Mouse (Mus musculus) ES-Bruce4 (cell line): ENCODE results near the gene Tnfsf10. TPM values are rescaled to one million over a fixed set of nuclear protein-coding genes. Genes with fewer than 3 reads are reported as not detected.

Experiments
- H3K27ac ChIP-seq: 2 replicates; pipeline ENCODE4 v1.5.1; 2012; ENCODE audit warnings: low read length, inconsistent platforms; ENCODE audit not compliant: insufficient read depth
- H3K27me3 ChIP-seq: 2 replicates; pipeline ENCODE4 v1.6.1; 2012; ENCODE audit warnings: mild to moderate bottlenecking, low read length, inconsistent platforms; ENCODE audit not compliant: control insufficient read depth, poor library complexity, insufficient read depth, severe bottlenecking
- H3K36me3 ChIP-seq: 2 replicates; pipeline ENCODE4 v1.6.1; 2012; ENCODE audit warnings: inconsistent platforms, mild to moderate bottlenecking, low read length, moderate library complexity; ENCODE audit not compliant: control insufficient read depth, poor library complexity, insufficient read depth, severe bottlenecking
- H3K4me1 ChIP-seq: one replicate; pipeline ENCODE4 v1.8.1; 2011; ENCODE audit warnings: low read length; ENCODE audit not compliant: control insufficient read depth, insufficient read depth
- H3K4me3 ChIP-seq: 2 replicates; pipeline ENCODE4 v1.5.1; 2011; ENCODE audit warnings: low read depth, mild to moderate bottlenecking, low read length
- H3K9ac ChIP-seq: 2 replicates; pipeline ENCODE4 v1.6.1; 2012; ENCODE audit warnings: low read depth, mild to moderate bottlenecking, inconsistent platforms; ENCODE audit not compliant: poor library complexity, severe bottlenecking
- H3K9me3 ChIP-seq: replicated peaks from 2 replicates; pipeline ENCODE4 v1.6.1; 2012; ENCODE audit warnings: mild to moderate bottlenecking, low read length, inconsistent platforms; ENCODE audit not compliant: control insufficient read depth, poor library complexity, insufficient read depth, severe bottlenecking
- CTCF ChIP-seq: IDR thresholded peaks from one replicate; pipeline ENCODE4 v1.8.1; 2011; ENCODE audit warnings: low read depth, low read length
- EP300 ChIP-seq: IDR thresholded peaks from 2 replicates; pipeline ENCODE4 v1.6.1; 2011; ENCODE audit warnings: low read depth, low read length; ENCODE audit not compliant: insufficient read depth
- POLR2A ChIP-seq: IDR thresholded peaks from one replicate; pipeline ENCODE4 v1.8.1; 2011; ENCODE audit warnings: low read length; ENCODE audit not compliant: insufficient read depth
- polyA plus RNA-seq: library from polyadenylated mRNA; stranded (reverse); fragments of >200 nt; gene quantifications from 2 replicates; pipeline ENCODE4 v1.2.4, GENCODE M21; 2011; ENCODE audit warnings: low read depth; ENCODE audit not compliant: missing spikeins, insufficient read depth, insufficient read length

The Tnfsf10 gene
- polyA plus RNA-seq, 1 experiment, result not detected

GRCm38 (mm10) chr3:27293645-27294385 is 23.0 kb upstream of the Tnfsf10 start:
- TF ChIP-seq EP300, result no peak
- no peak for TF ChIP-seq POLR2A
- TF ChIP-seq CTCF, result no peak
- Histone ChIP-seq H3K27ac (no peak overlapping the region), H3K36me3 (no peaks in the 10 kb centered on the region), H3K9ac (no peak overlapping the region), H3K27me3 (no peaks in the 10 kb centered on the region; the same call in 1 of the 2 replicates), H3K4me3 (no peak overlapping the region), H3K4me1 (no peaks in the 10 kb centered on the region), H3K9me3 (no peaks in the 10 kb centered on the region)

GRCm38 (mm10) chr3:27300451-27300850 is 16.4 kb upstream of the Tnfsf10 start:
- Histone ChIP-seq H3K27ac (no peak overlapping the region), H3K27me3 (no peaks in the 10 kb centered on the region; the same call in 1 of the 2 replicates), H3K4me3 (no peak overlapping the region), H3K9me3 (no peaks in the 10 kb centered on the region), H3K4me1 (no peaks in the 10 kb centered on the region), H3K9ac (no peak overlapping the region), H3K36me3 (no peaks in the 10 kb centered on the region)
- TF ChIP-seq CTCF, result no peak
- TF ChIP-seq POLR2A, result no peak
- no peak for TF ChIP-seq EP300

- H3K4me3 ChIP-seq, result no peak overlapping the region
- no peaks in the 10 kb centered on the region; the same call in 1 of the 2 replicates for H3K27me3 ChIP-seq
- TF ChIP-seq CTCF (no peak), EP300 (no peak), POLR2A (no peak)
- H3K4me1 ChIP-seq, result no peaks in the 10 kb centered on the region
- H3K9me3 ChIP-seq, result no peaks in the 10 kb centered on the region
- no peak overlapping the region for H3K27ac ChIP-seq
- no peak overlapping the region for H3K9ac ChIP-seq
- H3K36me3 ChIP-seq, result no peaks in the 10 kb centered on the region
Measured at GRCm38 (mm10) chr3:27302339-27303022, 14.3 kb upstream of the Tnfsf10 start.

GRCm38 (mm10) chr3:27306815-27307214 is 10.0 kb upstream of the Tnfsf10 start:
- no peaks in the 10 kb centered on the region for H3K4me1 ChIP-seq
- H3K36me3 ChIP-seq, result no peaks in the 10 kb centered on the region
- TF ChIP-seq CTCF (no peak), POLR2A (no peak), EP300 (no peak)
- H3K27me3 ChIP-seq, result no peaks in the 10 kb centered on the region
- H3K9ac ChIP-seq, result no peak overlapping the region
- no peak overlapping the region for H3K27ac ChIP-seq
- no peak overlapping the region for H3K4me3 ChIP-seq
- no peaks in the 10 kb centered on the region for H3K9me3 ChIP-seq

GRCm38 (mm10) chr3:27310973-27311372 is 5.9 kb upstream of the Tnfsf10 start:
- no peak overlapping the region for H3K4me3 ChIP-seq
- TF ChIP-seq POLR2A, result no peak
- TF ChIP-seq CTCF, result no peak
- no peaks in the 10 kb centered on the region for H3K9me3 ChIP-seq
- H3K9ac ChIP-seq, result no peak overlapping the region
- no peaks in the 10 kb centered on the region for H3K27me3 ChIP-seq
- H3K4me1 ChIP-seq, result no peaks in the 10 kb centered on the region
- no peak overlapping the region for H3K27ac ChIP-seq
- H3K36me3 ChIP-seq, result no peaks in the 10 kb centered on the region

GRCm38 (mm10) chr3:27311475-27311874 is 5.4 kb upstream of the Tnfsf10 start:
- no peaks in the 10 kb centered on the region for H3K9me3 ChIP-seq
- TF ChIP-seq POLR2A (no peak), CTCF (no peak), EP300 (no peak)
- no peaks in the 10 kb centered on the region for H3K36me3 ChIP-seq
- no peak overlapping the region for H3K4me3 ChIP-seq
- no peak overlapping the region for H3K9ac ChIP-seq
- H3K27me3 ChIP-seq, result no peaks in the 10 kb centered on the region
- H3K4me1 ChIP-seq, result no peaks in the 10 kb centered on the region
- no peak overlapping the region for H3K27ac ChIP-seq
